Mouse (Mus musculus): Measurements from ENCODE around the gene Pbld1. TPM values are rescaled to one million over a fixed set of nuclear protein-coding genes. Genes with fewer than 3 reads are reported as not detected.

Pbld1 gene
- polyA plus RNA-seq, 1 experiment: 2.2 TPM

DNA sequence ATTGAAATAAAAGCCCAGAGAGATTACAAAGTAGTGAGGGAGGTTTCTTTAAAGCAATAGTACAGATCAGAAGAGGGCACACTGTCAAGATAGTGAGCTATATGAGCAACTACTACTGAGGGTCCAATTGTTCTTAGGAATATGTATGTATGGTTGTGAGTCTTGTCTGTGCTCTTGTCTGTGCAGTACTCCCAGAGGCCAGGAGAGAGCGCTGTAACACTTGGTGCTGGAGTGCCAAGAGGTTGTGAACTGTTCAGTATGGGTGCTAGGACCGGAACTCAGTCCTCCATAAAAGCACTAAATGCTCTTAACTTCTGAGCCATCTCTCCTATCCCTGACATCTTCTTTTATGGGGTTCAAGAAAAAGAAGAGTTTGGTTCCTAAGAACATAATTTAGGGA is 5.4 kb upstream of the Pbld1 start:
- 69% methylated on average over 2 of the region's 2 CpGs for WGBS
- no peak overlapping the region for H3K4me3 ChIP-seq (replicated peaks; ENCODE audit: extremely low read depth, low read depth, low read length)
- no peak for DNase-seq
- TF ChIP-seq CTCF (IDR thresholded peaks at IDR 0.05; ENCODE audit: insufficient read depth, low read length) (no peak), POLR2A (IDR thresholded peaks at IDR 0.05; ENCODE audit: borderline replicate concordance, extremely low read depth, low read depth, low read length) (no peak)
- H3K4me1 ChIP-seq (ENCODE audit: control insufficient read depth, insufficient read depth, low read length): no peaks in the 10 kb centered on the region; the same call in 1 of the 2 replicates

GRCm38 (mm10) chr10:63056966-63057750 is 2.8 kb upstream of the Pbld1 start:
- DNase-seq: no peak
- 0 out of 2 replicates have a peak, but pooled peaks cover 2% of the 10 kb centered on the region for H3K4me1 ChIP-seq (ENCODE audit: control insufficient read depth, insufficient read depth, low read length)
- 45% methylated on average over 24 of the region's 24 CpGs for WGBS
- TF ChIP-seq POLR2A (IDR thresholded peaks at IDR 0.05; ENCODE audit: borderline replicate concordance, extremely low read depth, low read depth, low read length): no peak
- H3K4me3 ChIP-seq (replicated peaks; ENCODE audit: extremely low read depth, low read depth, low read length): no peak overlapping the region

DNA sequence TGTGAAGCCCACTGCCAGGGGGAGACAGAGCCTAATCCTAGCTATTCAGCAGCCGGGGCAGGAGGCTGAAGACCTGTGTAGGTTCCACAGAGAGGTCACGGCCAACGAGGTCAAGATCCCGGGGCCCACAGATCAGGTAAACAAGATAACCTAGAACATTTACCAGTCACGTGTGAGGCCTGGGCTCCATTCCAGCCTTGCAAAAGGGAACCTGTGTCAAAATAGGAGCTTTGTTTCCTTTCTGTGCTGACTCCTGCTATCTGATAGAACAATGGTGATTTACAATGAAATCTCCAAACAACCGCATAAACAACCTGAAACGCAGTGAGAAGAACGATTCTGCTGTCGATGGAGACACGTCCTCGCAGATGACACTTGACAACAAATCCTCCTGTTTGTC is 444 bp downstream of the Pbld1 start:
- 0 out of 2 replicates have a peak, but pooled peaks cover 2% of the 10 kb centered on the region for H3K4me1 ChIP-seq (ENCODE audit: control insufficient read depth, insufficient read depth, low read length)
- 20% methylated on average over 11 of the region's 11 CpGs for WGBS
- no peak overlapping the region for H3K4me3 ChIP-seq (replicated peaks; ENCODE audit: extremely low read depth, low read depth, low read length)
- peak; percentile 47 for DNase-seq
- TF ChIP-seq CTCF (IDR thresholded peaks at IDR 0.05; ENCODE audit: insufficient read depth, low read length) (no peak), POLR2A (IDR thresholded peaks at IDR 0.05; ENCODE audit: borderline replicate concordance, extremely low read depth, low read depth, low read length) (no peak)

DNA sequence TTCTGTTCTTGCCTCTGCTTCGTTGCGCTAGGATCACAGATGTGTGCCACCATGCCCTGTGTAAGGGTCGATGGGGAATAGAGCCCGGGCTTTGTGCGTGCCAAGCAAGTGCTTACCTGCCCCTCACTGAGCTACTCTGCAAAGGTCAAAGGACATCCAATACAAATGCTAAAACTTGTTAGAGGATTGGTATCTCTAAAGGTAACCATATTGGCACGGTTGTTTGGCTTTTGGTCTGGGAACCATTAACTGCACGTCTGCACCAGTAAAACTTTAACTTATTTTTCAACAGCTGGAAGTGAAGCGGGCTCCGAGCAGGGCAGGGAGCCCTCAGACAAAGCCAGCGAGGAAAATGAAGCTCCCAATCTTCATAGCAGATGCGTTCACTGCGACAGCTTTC is 1.3 kb downstream of the Pbld1 start:
- WGBS: 77% methylated on average over 12 of the region's 12 CpGs
- Histone ChIP-seq H3K4me3 (replicated peaks; ENCODE audit: extremely low read depth, low read depth, low read length) (no peak overlapping the region), H3K4me1 (ENCODE audit: control insufficient read depth, insufficient read depth, low read length) (0 out of 2 replicates have a peak, but pooled peaks cover 2% of the 10 kb centered on the region)
- TF ChIP-seq POLR2A (IDR thresholded peaks at IDR 0.05; ENCODE audit: borderline replicate concordance, extremely low read depth, low read depth, low read length): no peak
- TF ChIP-seq CTCF (IDR thresholded peaks at IDR 0.05; ENCODE audit: insufficient read depth, low read length): no peak
- no peak for DNase-seq

- 92% methylated on average over 5 of the region's 5 CpGs for WGBS
- H3K4me3 ChIP-seq (replicated peaks; ENCODE audit: extremely low read depth, low read depth, low read length): no peak overlapping the region
- 0 out of 2 replicates have a peak, but pooled peaks cover 2% of the 10 kb centered on the region for H3K4me1 ChIP-seq (ENCODE audit: control insufficient read depth, insufficient read depth, low read length)
- TF ChIP-seq POLR2A (IDR thresholded peaks at IDR 0.05; ENCODE audit: borderline replicate concordance, extremely low read depth, low read depth, low read length): no peak
- no peak for TF ChIP-seq CTCF (IDR thresholded peaks at IDR 0.05; ENCODE audit: insufficient read depth, low read length)
- DNase-seq: no peak
Observed at GRCm38 (mm10) chr10:63062696-63063095, 2.7 kb downstream of the Pbld1 start.

- H3K4me1 ChIP-seq (ENCODE audit: control insufficient read depth, insufficient read depth, low read length): 0 out of 2 replicates have a peak, but pooled peaks cover 2% of the 10 kb centered on the region
- TF ChIP-seq POLR2A (IDR thresholded peaks at IDR 0.05; ENCODE audit: borderline replicate concordance, extremely low read depth, low read depth, low read length) (no peak), CTCF (IDR thresholded peaks at IDR 0.05; ENCODE audit: insufficient read depth, low read length) (no peak)
- H3K4me3 ChIP-seq (replicated peaks; ENCODE audit: extremely low read depth, low read depth, low read length): no peak overlapping the region
- DNase-seq: no peak
- WGBS: 74% methylated on average over 7 of the region's 7 CpGs
Observed at GRCm38 (mm10) chr10:63063365-63063764, 3.4 kb downstream of the Pbld1 start.

- Histone ChIP-seq H3K4me3 (replicated peaks; ENCODE audit: extremely low read depth, low read depth, low read length) (no peak overlapping the region), H3K4me1 (ENCODE audit: control insufficient read depth, insufficient read depth, low read length) (0 out of 2 replicates have a peak, but pooled peaks cover 2% of the 10 kb centered on the region)
- DNase-seq: no peak
- WGBS: 82% methylated on average over 9 of the region's 9 CpGs
- TF ChIP-seq POLR2A (IDR thresholded peaks at IDR 0.05; ENCODE audit: borderline replicate concordance, extremely low read depth, low read depth, low read length) (no peak), CTCF (IDR thresholded peaks at IDR 0.05; ENCODE audit: insufficient read depth, low read length) (no peak)
Observed at GRCm38 (mm10) chr10:63064516-63064915, 4.6 kb downstream of the Pbld1 start.

DNA sequence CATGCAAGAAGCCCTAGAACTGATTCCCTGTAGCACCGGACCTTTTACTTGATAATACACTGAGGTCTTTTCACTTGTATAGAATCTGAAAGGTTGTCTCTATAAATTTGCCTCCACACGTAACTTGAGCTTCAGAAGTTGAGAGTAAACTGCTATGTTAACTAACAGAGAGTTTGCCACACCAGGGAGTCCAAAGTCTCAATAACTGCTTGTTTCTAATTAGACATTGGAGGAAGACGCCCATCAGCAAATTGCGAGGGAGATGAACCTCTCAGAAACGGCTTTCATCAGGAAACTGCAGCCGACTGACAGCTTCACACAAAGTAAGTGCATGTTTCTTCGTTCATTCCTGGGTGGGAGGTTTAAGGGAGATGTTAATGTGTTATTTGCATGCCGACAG is 5.6 kb downstream of the Pbld1 start:
- Histone ChIP-seq H3K4me3 (replicated peaks; ENCODE audit: extremely low read depth, low read depth, low read length) (no peak overlapping the region), H3K4me1 (ENCODE audit: control insufficient read depth, insufficient read depth, low read length) (no peaks in the 10 kb centered on the region)
- no peak for DNase-seq
- WGBS: 68% methylated on average over 8 of the region's 8 CpGs
- no peak for TF ChIP-seq CTCF (IDR thresholded peaks at IDR 0.05; ENCODE audit: insufficient read depth, low read length)
- TF ChIP-seq POLR2A (IDR thresholded peaks at IDR 0.05; ENCODE audit: borderline replicate concordance, extremely low read depth, low read depth, low read length): no peak

DNA sequence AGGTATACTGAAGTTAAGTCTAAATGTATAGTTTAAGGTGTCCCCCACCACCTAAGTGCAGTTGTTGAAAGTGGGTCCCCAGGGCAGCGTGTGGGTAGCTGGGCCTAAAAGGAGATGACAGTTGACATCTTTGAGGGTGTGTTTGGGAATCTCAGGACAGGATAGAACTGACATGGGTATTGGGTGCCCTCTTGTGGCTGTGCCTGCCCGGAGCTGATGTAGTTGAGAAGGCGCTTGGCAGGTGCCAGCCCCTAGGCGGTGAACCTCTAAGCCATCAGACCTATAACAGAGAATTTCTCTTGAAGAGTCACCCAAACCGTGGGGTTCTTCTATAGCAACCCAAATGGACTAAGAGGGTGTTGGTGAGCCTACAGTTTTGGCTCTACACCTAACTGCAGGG is 6.0 kb downstream of the Pbld1 start:
- TF ChIP-seq POLR2A (IDR thresholded peaks at IDR 0.05; ENCODE audit: borderline replicate concordance, extremely low read depth, low read depth, low read length) (no peak), CTCF (IDR thresholded peaks at IDR 0.05; ENCODE audit: insufficient read depth, low read length) (peak; percentile 93)
- no peaks in the 10 kb centered on the region for H3K4me1 ChIP-seq (ENCODE audit: control insufficient read depth, insufficient read depth, low read length)
- 9% methylated on average over 5 of the region's 5 CpGs for WGBS
- DNase-seq: peak; percentile 69
- H3K4me3 ChIP-seq (replicated peaks; ENCODE audit: extremely low read depth, low read depth, low read length): no peak overlapping the region

GRCm38 (mm10) chr10:63086304-63086703 is 26.3 kb downstream of the Pbld1 start:
- TF ChIP-seq POLR2A (IDR thresholded peaks at IDR 0.05; ENCODE audit: borderline replicate concordance, extremely low read depth, low read depth, low read length) (no peak), CTCF (IDR thresholded peaks at IDR 0.05; ENCODE audit: insufficient read depth, low read length) (no peak)
- no peak overlapping the region for H3K4me3 ChIP-seq (replicated peaks; ENCODE audit: extremely low read depth, low read depth, low read length)
- no peaks in the 10 kb centered on the region for H3K4me1 ChIP-seq (ENCODE audit: control insufficient read depth, insufficient read depth, low read length)
- no peak for DNase-seq
- 77% methylated on average over 10 of the region's 10 CpGs for WGBS
